Mouse (Mus musculus) olfactory bulb, adult 2 months (tissue): ENCODE results near the gene Rgl2.

Experiments
- CTCF ChIP-seq: fragments of 200-500 bp; IDR thresholded peaks from 2 replicates; pipeline ENCODE4 v1.5.1; 2012; ENCODE audit warnings: low read depth, mild to moderate bottlenecking, low read length, moderate library complexity; ENCODE audit not compliant: insufficient read depth
- POLR2A ChIP-seq: fragments of 200-500 bp; IDR thresholded peaks from 2 replicates; pipeline ENCODE4 v1.6.1; 2012; ENCODE audit warnings: mild to moderate bottlenecking, low read depth, low read length, moderate library complexity; ENCODE audit not compliant: insufficient read depth

DNA sequence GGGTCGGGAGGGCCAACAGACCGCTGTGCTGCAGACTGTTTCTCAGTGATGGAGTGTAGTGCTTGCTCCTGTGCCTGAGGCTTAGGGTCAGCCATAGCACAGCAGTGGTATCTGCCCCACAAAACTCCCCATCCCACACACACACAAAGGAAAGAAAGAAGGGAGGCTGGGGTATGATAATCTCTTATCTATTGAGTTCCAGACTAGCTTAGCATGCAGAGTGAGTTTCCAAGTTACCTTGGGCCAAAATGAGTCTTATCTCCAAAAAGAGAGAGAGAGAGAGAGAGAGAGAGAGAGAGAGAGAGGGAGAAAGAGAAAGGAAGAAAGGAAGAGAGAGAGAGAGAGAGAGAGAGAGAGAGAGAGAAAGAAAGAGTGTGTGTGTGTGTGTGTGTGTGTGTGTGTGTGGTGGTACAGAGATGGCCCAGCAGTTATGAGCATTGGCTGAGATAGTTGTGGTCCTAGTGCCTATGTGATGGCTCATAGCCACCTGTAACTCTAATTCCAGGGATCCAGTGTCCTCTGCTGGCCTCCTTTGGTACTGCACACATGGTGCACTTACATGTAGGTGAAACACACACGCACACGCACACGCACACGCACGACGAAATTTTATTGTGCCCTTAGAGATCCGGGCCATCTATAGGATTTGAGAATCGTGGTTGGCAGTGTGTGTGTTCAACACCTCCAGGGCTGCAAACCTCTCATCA is 4.6 kb upstream of the Rgl2 start:
- TF ChIP-seq CTCF (no peak), POLR2A (no peak)
